Mouse (Mus musculus): ENCODE measurements around the gene Phlpp1. TPM values are rescaled to one million over a fixed set of nuclear protein-coding genes. Genes with fewer than 3 reads are reported as not detected.

Phlpp1 gene
- polyA plus RNA-seq, 1 experiment from 2014 or later = 8.2 TPM

GRCm38 (mm10) chr1:106425128-106425936, 253.8 kb downstream of the Phlpp1 start:
- Histone ChIP-seq H3K4me2 (replicated peaks) (no peak overlapping the region), H3K4me3 (replicated peaks) (no peak overlapping the region), H3K36me3 (no peaks in the 10 kb centered on the region), H3K4me1 (replicated peaks) (no peaks in the 10 kb centered on the region; the same call in 1 of the 2 replicates), H3K27ac (no peak overlapping the region), H3K9ac (replicated peaks) (no peak overlapping the region), H3K27me3 (no peaks in the 10 kb centered on the region), H3K9me3 (no peaks in the 10 kb centered on the region)
- 37% methylated on average over 9 of the region's 9 CpGs for WGBS
- peak; percentile 58; the same call in 1 of the 2 replicates for ATAC-seq

- Histone ChIP-seq H3K27ac (no peak overlapping the region), H3K4me2 (replicated peaks) (no peak overlapping the region), H3K9me3 (no peaks in the 10 kb centered on the region), H3K27me3 (no peaks in the 10 kb centered on the region), H3K4me1 (replicated peaks) (no peaks in the 10 kb centered on the region; the same call in 1 of the 2 replicates), H3K4me3 (replicated peaks) (no peak overlapping the region), H3K36me3 (no peaks in the 10 kb centered on the region), H3K9ac (replicated peaks) (no peak overlapping the region)
- WGBS = 55% methylated on average over 8 of the region's 8 CpGs
- ATAC-seq = peak; percentile 74
Observed at GRCm38 (mm10) chr1:106428170-106428569, 256.6 kb downstream of the Phlpp1 start.

GRCm38 (mm10) chr1:106428580-106428979, 257.0 kb downstream of the Phlpp1 start:
- H3K9me3 ChIP-seq = no peaks in the 10 kb centered on the region
- peak; percentile 15; the same call in 1 of the 2 replicates for ATAC-seq
- H3K9ac ChIP-seq (replicated peaks) = no peak overlapping the region

GRCm38 (mm10) chr1:106433580-106433979, 262.0 kb downstream of the Phlpp1 start:
- 65% methylated on average over 2 of the region's 2 CpGs for WGBS

More at GRCm38 (mm10) chr1:106428580-106428979, 257.0 kb downstream of the Phlpp1 start:
- Histone ChIP-seq H3K4me2 (replicated peaks) (no peak overlapping the region), H3K4me3 (replicated peaks) (no peak overlapping the region), H3K27me3 (no peaks in the 10 kb centered on the region), H3K27ac (no peak overlapping the region), H3K4me1 (replicated peaks) (no peaks in the 10 kb centered on the region; the same call in 1 of the 2 replicates), H3K36me3 (no peaks in the 10 kb centered on the region)
- 85% methylated on average over 4 of the region's 4 CpGs for WGBS

More at GRCm38 (mm10) chr1:106433580-106433979, 262.0 kb downstream of the Phlpp1 start:
- Histone ChIP-seq H3K4me3 (replicated peaks) (no peak overlapping the region), H3K9me3 (no peaks in the 10 kb centered on the region), H3K27me3 (no peaks in the 10 kb centered on the region), H3K36me3 (no peaks in the 10 kb centered on the region), H3K9ac (replicated peaks) (no peak overlapping the region), H3K4me2 (replicated peaks) (no peak overlapping the region), H3K4me1 (replicated peaks) (no peaks in the 10 kb centered on the region; the same call in 1 of the 2 replicates), H3K27ac (no peak overlapping the region)
- no peak for ATAC-seq

Other genes with a start within 250 kb of the Phlpp1 start
- gene Zcchc2, start 181.3 kb upstream of the Phlpp1 start, polyA plus RNA-seq (2015; fragmentation: Nextera tagmentation; extraction: Ambion mirVana) = 2.1 and 2.2 TPM in 2 replicates

All from midbrain, embryonic 13.5 days (tissue).